Mouse (Mus musculus): ENCODE data around the gene Rpl7l1. TPM values are rescaled to one million over a fixed set of nuclear protein-coding genes. Genes with fewer than 3 reads are reported as not detected.
"Not testable (repeated sequence)": the region's sequence is repeated elsewhere in the genome, so short reads cannot be mapped to it uniquely, and the experiment has no call there.

Rpl7l1 gene
- total RNA-seq (2017): 87.5 to 121 TPM (median 88.0 TPM) in 3 replicates

- ATAC-seq (replicated peaks; ENCODE audit: insufficient number of reproducible peaks, low FRiP score, low TSS enrichment, poor library complexity, severe bottlenecking): peak; percentile 95
Measured at GRCm38 (mm10) chr17:46782341-46783221, at the start of gene Rpl7l1. TSS of gene Rpl7l1 (minus strand) at chr17:46782672.

GRCm38 (mm10) chr17:46829856-46830535 is 47.5 kb upstream of the Rpl7l1 start:
- ATAC-seq (replicated peaks; ENCODE audit: insufficient number of reproducible peaks, low FRiP score, low TSS enrichment, poor library complexity, severe bottlenecking): peak; percentile 51

DNA sequence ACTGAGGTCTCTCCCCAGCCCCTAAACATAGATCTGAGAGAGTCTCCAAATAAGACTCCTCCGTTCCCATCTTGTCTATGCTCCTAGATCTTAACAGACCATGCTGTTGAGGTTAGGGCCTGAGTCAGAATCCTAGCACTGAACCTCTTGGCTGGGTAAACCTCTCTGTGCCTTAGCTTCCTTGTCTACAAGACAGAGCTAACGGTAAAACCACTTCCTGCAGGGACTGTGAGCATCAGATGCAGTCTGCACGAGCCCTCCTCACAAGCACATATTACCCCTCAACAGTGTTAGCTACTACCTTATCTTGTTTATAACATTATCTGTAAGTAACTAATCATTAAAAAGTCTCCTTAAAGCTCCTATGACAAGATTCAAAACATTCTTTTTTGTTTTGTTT is 46.5 kb upstream of the Rpl7l1 start:
- ATAC-seq (replicated peaks; ENCODE audit: insufficient number of reproducible peaks, low FRiP score, low TSS enrichment, poor library complexity, severe bottlenecking): no peak

GRCm38 (mm10) chr17:46823091-46823490 is 40.6 kb upstream of the Rpl7l1 start:
- no peak for ATAC-seq (replicated peaks; ENCODE audit: insufficient number of reproducible peaks, low FRiP score, low TSS enrichment, poor library complexity, severe bottlenecking)

DNA sequence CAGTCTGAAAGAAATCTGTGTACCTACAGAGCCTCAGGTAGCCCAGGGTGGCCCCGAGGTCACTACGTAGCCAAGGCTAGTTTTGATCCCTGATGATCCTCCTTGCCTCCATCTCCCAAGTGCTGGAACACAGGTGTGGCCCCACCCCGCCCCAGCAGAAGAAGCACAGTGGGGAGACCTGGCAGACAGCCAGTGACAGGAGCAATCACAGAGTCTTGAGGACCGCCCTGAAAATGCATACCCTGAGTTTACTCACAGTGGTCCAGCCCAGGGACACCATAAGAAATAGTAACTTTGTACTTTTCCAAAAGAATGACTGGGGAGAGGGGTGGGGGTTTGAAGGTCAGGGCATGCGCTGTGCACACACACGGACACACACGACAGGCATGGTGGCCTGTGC is 38.2 kb upstream of the Rpl7l1 start:
- ATAC-seq (replicated peaks; ENCODE audit: insufficient number of reproducible peaks, low FRiP score, low TSS enrichment, poor library complexity, severe bottlenecking): no peak

- ATAC-seq (replicated peaks; ENCODE audit: insufficient number of reproducible peaks, low FRiP score, low TSS enrichment, poor library complexity, severe bottlenecking): no peak
Measured at GRCm38 (mm10) chr17:46817734-46818158, 35.3 kb upstream of the Rpl7l1 start.

DNA sequence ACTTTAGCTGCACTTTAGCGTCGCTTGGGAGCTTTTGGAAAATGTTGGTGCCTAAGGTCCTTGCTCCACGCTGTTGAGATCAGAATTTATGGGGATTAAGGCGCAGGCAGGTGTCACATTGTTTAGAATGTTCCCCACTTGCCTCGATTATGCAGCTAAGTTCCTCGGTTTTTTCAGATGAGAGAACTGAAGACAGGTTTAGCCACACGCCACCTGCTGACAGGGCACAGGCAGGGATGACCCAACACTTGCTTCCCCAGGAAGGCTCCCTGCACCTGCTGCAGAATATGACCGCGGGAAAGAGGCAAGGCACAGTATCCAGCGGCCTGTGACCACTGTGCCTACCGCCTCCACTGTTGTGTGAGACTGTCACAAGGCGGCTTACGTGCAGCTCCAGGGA is 33.8 kb upstream of the Rpl7l1 start:
- no peak for ATAC-seq (replicated peaks; ENCODE audit: insufficient number of reproducible peaks, low FRiP score, low TSS enrichment, poor library complexity, severe bottlenecking)

GRCm38 (mm10) chr17:46814497-46814896 is 32.0 kb upstream of the Rpl7l1 start:
- no peak for ATAC-seq (replicated peaks; ENCODE audit: insufficient number of reproducible peaks, low FRiP score, low TSS enrichment, poor library complexity, severe bottlenecking)

DNA sequence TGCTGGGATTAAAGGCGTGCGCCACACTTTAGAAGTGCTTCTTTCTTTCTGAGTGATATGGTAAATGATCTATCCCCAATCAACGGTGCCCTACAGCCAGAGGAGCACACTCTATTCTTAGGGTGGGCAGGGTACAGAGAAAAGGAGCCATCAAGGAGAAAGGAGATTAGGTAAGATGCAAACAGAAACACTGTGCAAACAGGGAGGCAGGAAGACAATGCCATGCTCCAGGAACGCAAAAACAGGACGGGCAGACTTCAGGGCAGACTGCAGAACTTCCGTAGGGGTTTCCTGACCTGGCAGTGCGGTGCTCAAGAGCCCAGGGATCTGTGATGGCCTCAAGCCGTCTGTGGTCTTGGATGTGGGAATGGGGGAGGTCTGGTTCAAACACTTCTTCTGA is 31.2 kb upstream of the Rpl7l1 start:
- no peak for ATAC-seq (replicated peaks; ENCODE audit: insufficient number of reproducible peaks, low FRiP score, low TSS enrichment, poor library complexity, severe bottlenecking)

DNA sequence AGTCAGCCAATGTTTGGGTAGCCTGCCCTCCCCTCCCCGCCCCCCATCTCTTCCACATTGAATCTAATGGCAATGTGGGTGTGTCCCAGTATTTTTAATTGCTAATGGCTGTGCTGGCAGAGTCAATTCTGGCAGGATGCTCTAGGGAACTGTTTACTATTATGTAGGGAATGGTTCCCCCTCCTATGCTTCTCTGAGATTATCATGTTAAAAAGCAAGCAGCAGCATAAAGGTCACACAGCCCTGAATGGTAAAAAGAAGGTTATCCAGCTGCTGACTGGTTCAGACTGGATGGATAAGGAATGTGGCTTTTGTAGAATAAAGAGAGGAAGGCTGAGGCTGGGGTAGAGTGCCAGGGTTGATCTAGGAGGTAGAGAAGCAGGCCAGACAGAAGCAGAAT is 30.0 kb upstream of the Rpl7l1 start:
- ATAC-seq (replicated peaks; ENCODE audit: insufficient number of reproducible peaks, low FRiP score, low TSS enrichment, poor library complexity, severe bottlenecking): no peak

- no peak for ATAC-seq (replicated peaks; ENCODE audit: insufficient number of reproducible peaks, low FRiP score, low TSS enrichment, poor library complexity, severe bottlenecking)
Measured at GRCm38 (mm10) chr17:46810672-46811071, 28.2 kb upstream of the Rpl7l1 start.

- no peak for ATAC-seq (replicated peaks; ENCODE audit: insufficient number of reproducible peaks, low FRiP score, low TSS enrichment, poor library complexity, severe bottlenecking)
Measured at GRCm38 (mm10) chr17:46809131-46809830, 26.8 kb upstream of the Rpl7l1 start.

DNA sequence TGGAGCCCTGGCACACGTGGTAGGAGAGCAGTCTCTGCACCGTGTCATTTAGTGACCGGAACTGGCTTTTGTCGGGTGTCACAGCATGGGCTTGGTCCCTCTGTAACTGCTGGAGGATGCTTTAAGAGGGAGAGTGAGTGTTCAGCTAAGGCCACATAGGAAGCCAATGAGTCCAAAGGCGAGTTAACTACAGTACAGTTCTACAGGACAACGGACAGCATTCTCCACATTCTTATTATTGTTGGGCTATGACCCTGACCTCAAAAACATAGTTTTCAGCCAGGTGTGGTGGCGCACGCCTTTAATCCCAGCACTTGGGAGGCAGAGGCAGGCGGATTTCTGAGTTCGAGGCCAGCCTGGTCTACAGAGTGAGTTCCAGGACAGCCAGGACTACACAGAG is 25.9 kb upstream of the Rpl7l1 start:
- ATAC-seq (replicated peaks; ENCODE audit: insufficient number of reproducible peaks, low FRiP score, low TSS enrichment, poor library complexity, severe bottlenecking): no peak

GRCm38 (mm10) chr17:46801761-46802160 is 19.3 kb upstream of the Rpl7l1 start:
- ATAC-seq (replicated peaks; ENCODE audit: insufficient number of reproducible peaks, low FRiP score, low TSS enrichment, poor library complexity, severe bottlenecking): no peak

DNA sequence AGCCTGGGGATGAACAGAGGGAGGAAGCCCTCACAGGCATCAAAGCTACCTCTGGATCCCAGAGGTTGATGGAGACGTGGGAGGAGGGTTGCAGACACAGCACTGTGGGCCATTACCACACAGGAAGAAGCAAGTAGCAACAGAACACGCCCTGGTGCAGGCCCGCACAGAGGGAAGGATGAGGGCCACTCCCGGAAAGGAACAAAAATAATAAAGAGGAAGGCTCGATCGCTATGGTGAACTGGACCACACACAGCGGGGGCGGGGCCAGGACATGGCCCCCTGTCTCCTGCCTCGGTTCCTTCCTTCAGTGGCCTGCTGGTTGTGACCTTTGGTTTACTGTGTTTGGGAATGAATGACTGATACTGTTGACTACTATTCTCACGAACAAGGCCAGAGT is 17.2 kb upstream of the Rpl7l1 start:
- peak; percentile 66 for ATAC-seq (replicated peaks; ENCODE audit: insufficient number of reproducible peaks, low FRiP score, low TSS enrichment, poor library complexity, severe bottlenecking)

GRCm38 (mm10) chr17:46797386-46797785 is 14.9 kb upstream of the Rpl7l1 start:
- ATAC-seq (replicated peaks; ENCODE audit: insufficient number of reproducible peaks, low FRiP score, low TSS enrichment, poor library complexity, severe bottlenecking): no peak

GRCm38 (mm10) chr17:46796743-46797142 is 14.3 kb upstream of the Rpl7l1 start:
- ATAC-seq (replicated peaks; ENCODE audit: insufficient number of reproducible peaks, low FRiP score, low TSS enrichment, poor library complexity, severe bottlenecking): no peak

- ATAC-seq (replicated peaks; ENCODE audit: insufficient number of reproducible peaks, low FRiP score, low TSS enrichment, poor library complexity, severe bottlenecking): no peak
Measured at GRCm38 (mm10) chr17:46792963-46793362, 10.5 kb upstream of the Rpl7l1 start.

- ATAC-seq (replicated peaks; ENCODE audit: insufficient number of reproducible peaks, low FRiP score, low TSS enrichment, poor library complexity, severe bottlenecking): not testable (repeated sequence)
Measured at GRCm38 (mm10) chr17:46787974-46788373, 5.5 kb upstream of the Rpl7l1 start.
